Mouse (Mus musculus) forebrain, embryonic 11.5 days (tissue): ENCODE measurements at regions not wholly inside any gene's neighbourhood (a gene's known extent, or its start where the extent isn't known, plus 50 kb on each side); places are given as distances from the start of the nearest gene placed in this dataset.

Experiments
- ATAC-seq: fragments of 200-750 bp; cut with Nextera tagmentation; replicated peaks from 2 replicates; pipeline ENCODE4 v1.8.0; 2017; ENCODE audit warnings: moderate TSS enrichment; ENCODE audit not compliant: low FRiP score
- DNase-seq: peaks from one replicate; pipeline ENCODE4 v3.0.0-alpha.2; 2017; ENCODE audit warnings: low spot score
- H3K27ac ChIP-seq: fragments of 300-500 bp; sonication (generic); 2 replicates; pipeline ENCODE4 v1.5.1; 2014; ENCODE audit warnings: low read depth, low read length
- H3K27me3 ChIP-seq: fragments of 300-500 bp; sonication (generic); 2 replicates; pipeline ENCODE4 v1.6.1; 2014; ENCODE audit warnings: mild to moderate bottlenecking, low read length, mixed read lengths; ENCODE audit not compliant: control insufficient read depth, insufficient read depth
- H3K36me3 ChIP-seq: fragments of 300-500 bp; sonication (generic); 2 replicates; pipeline ENCODE4 v1.6.1; 2014; ENCODE audit warnings: mild to moderate bottlenecking, low read length, moderate library complexity, mixed read lengths; ENCODE audit not compliant: control insufficient read depth, insufficient read depth
- H3K4me1 ChIP-seq: fragments of 300-500 bp; sonication (generic); replicated peaks from 2 replicates; pipeline ENCODE4 v1.6.1; 2014; ENCODE audit warnings: low read length, mixed read lengths; ENCODE audit not compliant: control insufficient read depth, insufficient read depth
- H3K4me2 ChIP-seq: fragments of 300-500 bp; sonication (generic); 2 replicates; pipeline ENCODE4 v1.6.1; 2014; ENCODE audit warnings: low read depth, mild to moderate bottlenecking, low read length, moderate library complexity, mixed read lengths; ENCODE audit not compliant: severe bottlenecking
- H3K4me3 ChIP-seq: fragments of 300-500 bp; sonication (generic); 2 replicates; pipeline ENCODE4 v1.5.1; 2014; ENCODE audit warnings: low read depth, low read length
- H3K9ac ChIP-seq: fragments of 300-500 bp; sonication (generic); 2 replicates; pipeline ENCODE4 v1.6.1; 2014; ENCODE audit warnings: low read length
- H3K9me3 ChIP-seq: fragments of 300-500 bp; sonication (generic); 2 replicates; pipeline ENCODE4 v1.6.1; 2016; ENCODE audit warnings: low read length, mixed read lengths; ENCODE audit not compliant: control insufficient read depth
- WGBS: fragments of 180-500 bp; shearing (Covaris S2); extraction: QIAGEN DNeasy Blood & Tissue Kit; methylation state at CpG from one replicate; pipeline ENCODE4 v1.1.7; 2014; 5-methylcytosine and 5-hydroxymethylcytosine counted together

DNA sequence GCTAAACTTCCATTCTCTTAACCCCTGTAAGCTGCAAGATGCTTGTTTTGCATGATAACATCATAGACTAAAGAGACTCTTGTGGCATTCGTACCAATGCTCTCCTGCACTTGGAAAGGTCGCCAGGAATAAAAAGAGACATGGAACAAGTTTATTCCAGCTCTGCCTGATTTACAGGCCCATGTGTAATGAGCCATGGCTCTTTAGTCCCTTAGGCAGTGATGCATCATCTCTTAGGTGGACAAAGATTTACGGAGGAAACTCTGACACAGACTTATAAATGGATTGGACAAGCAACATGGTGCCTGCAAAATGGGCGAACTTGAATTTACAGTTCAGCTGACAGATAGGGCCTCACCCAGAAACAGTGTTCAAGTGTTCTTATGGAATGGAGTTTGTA is 288.7 kb upstream of the BB014433 start:
- Histone ChIP-seq H3K27ac (no peak overlapping the region), H3K4me1 (no peaks in the 10 kb centered on the region), H3K9ac (no peak overlapping the region), H3K4me2 (no peak overlapping the region), H3K4me3 (no peak overlapping the region), H3K9me3 (no peaks in the 10 kb centered on the region), H3K27me3 (no peaks in the 10 kb centered on the region), H3K36me3 (no peaks in the 10 kb centered on the region)
- DNase-seq (no peak), ATAC-seq (no peak)
- WGBS, result 84% methylated on average over 4 of the region's 4 CpGs

GRCm38 (mm10) chr8:15327312-15327711 is 281.4 kb upstream of the BB014433 start:
- Histone ChIP-seq H3K4me3 (no peak overlapping the region), H3K4me2 (no peak overlapping the region), H3K9me3 (no peaks in the 10 kb centered on the region), H3K36me3 (no peaks in the 10 kb centered on the region), H3K27me3 (no peaks in the 10 kb centered on the region), H3K27ac (no peak overlapping the region), H3K9ac (no peak overlapping the region), H3K4me1 (no peaks in the 10 kb centered on the region)
- no peak for ATAC-seq
- DNase-seq, result no peak
- 53% methylated on average over 5 of the region's 5 CpGs for WGBS

DNA sequence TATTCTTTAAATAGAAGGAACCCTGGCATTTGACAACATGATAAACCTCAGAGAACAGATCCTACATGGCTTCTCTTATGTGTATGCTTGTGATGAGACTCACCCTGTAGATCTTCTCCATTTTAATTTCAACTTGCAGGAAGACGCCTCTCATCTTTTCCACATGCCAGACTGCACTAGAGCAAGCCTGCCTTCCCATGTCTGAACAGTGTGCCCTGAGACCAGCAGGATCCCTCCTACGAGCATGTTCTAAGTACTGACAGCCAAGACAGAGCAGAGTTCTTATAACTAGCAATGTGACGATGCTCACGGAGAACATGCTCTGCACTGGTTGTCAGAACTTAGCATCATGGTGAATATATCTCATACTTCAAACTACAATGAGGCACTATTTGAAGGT is 277.5 kb upstream of the BB014433 start:
- Histone ChIP-seq H3K36me3 (no peaks in the 10 kb centered on the region), H3K4me2 (no peak overlapping the region), H3K4me3 (no peak overlapping the region), H3K27ac (no peak overlapping the region), H3K4me1 (no peaks in the 10 kb centered on the region), H3K27me3 (no peaks in the 10 kb centered on the region), H3K9ac (no peak overlapping the region), H3K9me3 (no peaks in the 10 kb centered on the region)
- 88% methylated on average over 4 of the region's 4 CpGs for WGBS
- DNase-seq (no peak), ATAC-seq (no peak)

- H3K4me3 ChIP-seq, result no peak overlapping the region
- DNase-seq, result no peak
- H3K9me3 ChIP-seq, result no peaks in the 10 kb centered on the region
- H3K4me1 ChIP-seq, result no peaks in the 10 kb centered on the region
- no peak overlapping the region for H3K4me2 ChIP-seq
- H3K36me3 ChIP-seq, result no peaks in the 10 kb centered on the region
- no peaks in the 10 kb centered on the region for H3K27me3 ChIP-seq
- H3K9ac ChIP-seq, result no peak overlapping the region
- H3K27ac ChIP-seq, result no peak overlapping the region
- WGBS, result 88% methylated on average over 16 of the region's 16 CpGs
- no peak for ATAC-seq
These were observed 272.4 kb upstream of the BB014433 start for GRCm38 (mm10) chr8:15318082-15318816.

GRCm38 (mm10) chr8:15313481-15313880 is 267.6 kb upstream of the BB014433 start:
- ATAC-seq (no peak), DNase-seq (no peak)
- H3K9me3 ChIP-seq, result no peaks in the 10 kb centered on the region
- no peaks in the 10 kb centered on the region for H3K36me3 ChIP-seq
- WGBS, result 84% methylated on average over 5 of the region's 5 CpGs
- no peak overlapping the region for H3K4me2 ChIP-seq
- H3K9ac ChIP-seq, result no peak overlapping the region
- no peaks in the 10 kb centered on the region for H3K4me1 ChIP-seq
- H3K27ac ChIP-seq, result no peak overlapping the region
- H3K27me3 ChIP-seq, result no peaks in the 10 kb centered on the region
- no peak overlapping the region for H3K4me3 ChIP-seq

- 82% methylated on average over 4 of the region's 4 CpGs for WGBS
- no peak overlapping the region for H3K4me3 ChIP-seq
- DNase-seq (no peak), ATAC-seq (no peak)
- no peaks in the 10 kb centered on the region for H3K27me3 ChIP-seq
- H3K27ac ChIP-seq, result no peak overlapping the region
- H3K36me3 ChIP-seq, result no peaks in the 10 kb centered on the region
- no peaks in the 10 kb centered on the region for H3K9me3 ChIP-seq
- no peak overlapping the region for H3K4me2 ChIP-seq
- no peaks in the 10 kb centered on the region for H3K4me1 ChIP-seq
- no peak overlapping the region for H3K9ac ChIP-seq
These were observed 265.6 kb upstream of the BB014433 start for GRCm38 (mm10) chr8:15311509-15311908.

DNA sequence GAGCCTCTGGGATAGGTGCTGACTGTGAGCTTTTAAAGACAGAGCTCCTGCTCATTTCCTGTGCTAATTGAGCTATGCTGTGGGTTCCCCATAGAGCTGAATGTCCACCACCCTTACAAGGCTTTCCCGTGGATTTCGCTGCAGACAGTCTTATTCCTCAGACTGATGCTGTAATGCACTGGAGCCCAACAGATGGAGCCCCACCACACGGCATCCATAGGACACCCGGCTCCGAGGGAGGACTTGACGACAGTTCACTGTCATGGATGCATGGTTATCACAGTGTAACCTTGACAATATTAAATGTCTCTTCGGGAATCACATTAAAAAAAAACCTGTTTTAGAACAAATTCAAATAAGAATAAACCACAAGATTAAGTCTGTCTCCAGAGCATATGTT is 265.2 kb upstream of the BB014433 start:
- H3K4me1 ChIP-seq, result no peaks in the 10 kb centered on the region
- H3K9me3 ChIP-seq, result no peaks in the 10 kb centered on the region
- no peak overlapping the region for H3K9ac ChIP-seq
- WGBS, result 86% methylated on average over 7 of the region's 7 CpGs
- H3K4me2 ChIP-seq, result no peak overlapping the region
- H3K36me3 ChIP-seq, result no peaks in the 10 kb centered on the region
- DNase-seq (no peak), ATAC-seq (no peak)
- H3K27ac ChIP-seq, result no peak overlapping the region
- H3K4me3 ChIP-seq, result no peak overlapping the region
- H3K27me3 ChIP-seq, result no peaks in the 10 kb centered on the region

GRCm38 (mm10) chr8:15304143-15304677 is 258.3 kb upstream of the BB014433 start:
- Histone ChIP-seq H3K27me3 (no peaks in the 10 kb centered on the region), H3K4me3 (no peak overlapping the region), H3K9me3 (no peaks in the 10 kb centered on the region), H3K9ac (no peak overlapping the region), H3K36me3 (no peaks in the 10 kb centered on the region), H3K27ac (no peak overlapping the region), H3K4me2 (no peak overlapping the region), H3K4me1 (no peaks in the 10 kb centered on the region)
- WGBS, result 77% methylated on average over 2 of the region's 2 CpGs
- no peak for DNase-seq
- ATAC-seq, result no peak

DNA sequence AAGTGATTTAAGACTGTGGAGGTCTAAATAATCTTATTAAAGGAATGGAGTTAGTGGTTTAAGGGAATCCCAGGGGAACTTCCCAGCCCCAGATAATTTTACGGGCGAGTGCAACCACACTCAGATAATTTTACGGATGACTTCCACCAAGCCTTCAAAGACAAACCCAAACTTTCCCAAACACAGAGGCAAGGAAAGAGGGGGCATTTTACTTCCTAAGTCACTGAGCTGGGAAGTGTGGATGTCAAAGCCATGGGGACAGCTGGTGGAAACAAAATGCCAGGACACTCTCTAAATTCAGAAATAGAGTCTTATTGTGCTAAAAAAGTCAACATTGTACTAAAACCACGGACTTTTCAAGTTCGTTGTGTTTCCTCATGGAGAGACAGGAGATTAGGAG is 227.9 kb upstream of the BB014433 start:
- H3K36me3 ChIP-seq, result no peaks in the 10 kb centered on the region
- WGBS, result 22% methylated on average over 5 of the region's 5 CpGs

More for the DNA sequence above, 227.9 kb upstream of the BB014433 start:
- Histone ChIP-seq H3K9me3 (no peaks in the 10 kb centered on the region), H3K4me1 (peaks cover 2% of the 10 kb centered on the region; the same call in 1 of the 2 replicates), H3K9ac (no peak overlapping the region), H3K27ac (no peak overlapping the region), H3K27me3 (no peaks in the 10 kb centered on the region), H3K4me2 (no peak overlapping the region), H3K4me3 (no peak overlapping the region)
- no peak for ATAC-seq
- DNase-seq, result no peak
